Mouse (Mus musculus): ENCODE data around the gene Pdzrn3.
A peak's percentile ranks its signal among the peaks of the same experiment; 100 is the strongest.

The Pdzrn3 gene

GRCm38 (mm10) chr6:101197642-101198041 is 180.1 kb downstream of the Pdzrn3 start:
- peak; percentile 89 for DNase-seq (ENCODE audit: low spot score)

GRCm38 (mm10) chr6:101195891-101196290 is 181.8 kb downstream of the Pdzrn3 start:
- no peak for DNase-seq (ENCODE audit: low spot score)

GRCm38 (mm10) chr6:101194386-101194925 is 183.2 kb downstream of the Pdzrn3 start:
- no peak for DNase-seq (ENCODE audit: low spot score)

- peak; percentile 48 for DNase-seq (ENCODE audit: low spot score)
Observed at GRCm38 (mm10) chr6:101191576-101191975, 186.1 kb downstream of the Pdzrn3 start.

- DNase-seq (ENCODE audit: low spot score) = peak; percentile 18
Observed at GRCm38 (mm10) chr6:101187322-101187721, 190.4 kb downstream of the Pdzrn3 start.

GRCm38 (mm10) chr6:101186887-101187286 is 190.8 kb downstream of the Pdzrn3 start:
- no peak for DNase-seq (ENCODE audit: low spot score)

- no peak for DNase-seq (ENCODE audit: low spot score)
Observed at GRCm38 (mm10) chr6:101184103-101184785, 193.5 kb downstream of the Pdzrn3 start.

GRCm38 (mm10) chr6:101170699-101171098 is 207.0 kb downstream of the Pdzrn3 start:
- DNase-seq (ENCODE audit: low spot score) = no peak

- DNase-seq (ENCODE audit: low spot score) = no peak
Observed at GRCm38 (mm10) chr6:101153511-101153921, 224.2 kb downstream of the Pdzrn3 start.

GRCm38 (mm10) chr6:101135368-101135767 is 242.3 kb downstream of the Pdzrn3 start:
- no peak for DNase-seq (ENCODE audit: low spot score)

GRCm38 (mm10) chr6:101125396-101125795 is 252.3 kb downstream of the Pdzrn3 start:
- DNase-seq (ENCODE audit: low spot score) = no peak

GRCm38 (mm10) chr6:101108951-101109350 is 268.7 kb downstream of the Pdzrn3 start:
- DNase-seq (ENCODE audit: low spot score) = no peak

GRCm38 (mm10) chr6:101103506-101103905 is 274.2 kb downstream of the Pdzrn3 start:
- DNase-seq (ENCODE audit: low spot score) = no peak

- DNase-seq (ENCODE audit: low spot score) = no peak
Observed at GRCm38 (mm10) chr6:101101709-101102654, 275.7 kb downstream of the Pdzrn3 start.
